Mouse (Mus musculus): ENCODE measurements around the gene Tmem174. TPM values are rescaled to one million over a fixed set of nuclear protein-coding genes. Genes with fewer than 3 reads are reported as not detected.
A peak's percentile ranks its signal among the peaks of the same experiment; 100 is the strongest.

Gene Tmem174
- polyA plus RNA-seq, 2 experiments = not detected

GRCm38 (mm10) chr13:98588951-98589501, 48.2 kb downstream of the Tmem174 start:
- WGBS (ENCODE audit: insufficient replicate concordance) = under 1% methylated on average over 35 of the region's 35 CpGs
- ATAC-seq (ENCODE audit: insufficient read depth) = no peak
- Histone ChIP-seq H3K27ac (no peak overlapping the region), H3K4me1 (replicated peaks; ENCODE audit: control insufficient read depth in 2 of 2, insufficient read depth in 2 of 2, low read length in 1 of 2) (peaks cover 0 to 2% of the 10 kb centered on the region in 2 experiments; a peak in 1 of 4 replicates), H3K9ac (replicated peaks) (no peak overlapping the region), H3K27me3 (ENCODE audit: control insufficient read depth, insufficient read depth, low read length) (peaks cover 17% of the 10 kb centered on the region), H3K4me2 (ENCODE audit: low read depth) (peak overlapping the region; percentile 42), H3K36me3 (replicated peaks; ENCODE audit: control insufficient read depth, insufficient read depth, low read depth) (no peaks in the 10 kb centered on the region), H3K4me3 (ENCODE audit: insufficient read depth in 1 of 2, low read depth in 2 of 2, low read length in 2 of 2) (no peak overlapping the region; a peak in 1 of 4 replicates), H3K9me3 (ENCODE audit: control insufficient read depth, low read length) (no peaks in the 10 kb centered on the region)
- TF ChIP-seq CTCF (IDR thresholded peaks at IDR 0.05; ENCODE audit: low read depth) (peak; percentile 88), EP300 (IDR thresholded peaks at IDR 0.05; ENCODE audit: low read depth) (no peak)
- DNase-seq (ENCODE audit: low read depth in 3 of 3, low spot score in 3 of 3) = peak; percentile 9 to 24 (median 22)

GRCm38 (mm10) chr13:98588480-98588879, 48.7 kb downstream of the Tmem174 start:
- 6% methylated on average over 12 of the region's 12 CpGs for WGBS (ENCODE audit: insufficient replicate concordance)
- TF ChIP-seq EP300 (IDR thresholded peaks at IDR 0.05; ENCODE audit: low read depth) (no peak), CTCF (IDR thresholded peaks at IDR 0.05; ENCODE audit: low read depth) (no peak)
- ATAC-seq (ENCODE audit: insufficient read depth) = no peak
- Histone ChIP-seq H3K27me3 (ENCODE audit: control insufficient read depth, insufficient read depth, low read length) (peaks cover 17% of the 10 kb centered on the region), H3K4me2 (ENCODE audit: low read depth) (peak overlapping the region; percentile 42), H3K4me3 (ENCODE audit: insufficient read depth in 1 of 2, low read depth in 2 of 2, low read length in 2 of 2) (no peak overlapping the region; a peak in 1 of 4 replicates), H3K4me1 (replicated peaks; ENCODE audit: control insufficient read depth in 2 of 2, insufficient read depth in 2 of 2, low read length in 1 of 2) (peaks cover 0 to 2% of the 10 kb centered on the region in 2 experiments; a peak in 1 of 4 replicates), H3K9ac (replicated peaks) (no peak overlapping the region), H3K27ac (no peak overlapping the region), H3K9me3 (ENCODE audit: control insufficient read depth, low read length) (no peaks in the 10 kb centered on the region), H3K36me3 (replicated peaks; ENCODE audit: control insufficient read depth, insufficient read depth, low read depth) (no peaks in the 10 kb centered on the region)
- DNase-seq (ENCODE audit: low read depth in 3 of 3, low spot score in 3 of 3) = no peak

- no peak for ATAC-seq (ENCODE audit: insufficient read depth)
- Histone ChIP-seq H3K27me3 (ENCODE audit: control insufficient read depth, insufficient read depth, low read length) (peaks cover 17% of the 10 kb centered on the region), H3K4me1 (replicated peaks; ENCODE audit: control insufficient read depth in 2 of 2, insufficient read depth in 2 of 2, low read length in 1 of 2) (peaks cover 0 to 2% of the 10 kb centered on the region in 2 experiments; a peak in 1 of 4 replicates), H3K4me3 (ENCODE audit: insufficient read depth in 1 of 2, low read depth in 2 of 2, low read length in 2 of 2) (no peak overlapping the region), H3K9me3 (ENCODE audit: control insufficient read depth, low read length) (no peaks in the 10 kb centered on the region), H3K27ac (no peak overlapping the region), H3K9ac (replicated peaks) (no peak overlapping the region), H3K4me2 (ENCODE audit: low read depth) (no peak overlapping the region), H3K36me3 (replicated peaks; ENCODE audit: control insufficient read depth, insufficient read depth, low read depth) (no peaks in the 10 kb centered on the region)
- no peak for DNase-seq (ENCODE audit: low read depth in 3 of 3, low spot score in 3 of 3)
- no peak for TF ChIP-seq EP300 (IDR thresholded peaks at IDR 0.05; ENCODE audit: low read depth)
- TF ChIP-seq CTCF (IDR thresholded peaks at IDR 0.05; ENCODE audit: low read depth) = no peak
- WGBS (ENCODE audit: insufficient replicate concordance) = 9% methylated on average over 14 of the region's 14 CpGs
These were observed 49.6 kb downstream of the Tmem174 start for GRCm38 (mm10) chr13:98587639-98588038.

GRCm38 (mm10) chr13:98586817-98587575, 50.2 kb downstream of the Tmem174 start:
- WGBS (ENCODE audit: insufficient replicate concordance) = 20% methylated on average over 17 of the region's 17 CpGs
- no peak overlapping the region for H3K4me2 ChIP-seq (ENCODE audit: low read depth)
- H3K9me3 ChIP-seq (ENCODE audit: control insufficient read depth, low read length) = no peaks in the 10 kb centered on the region
- H3K4me3 ChIP-seq (ENCODE audit: insufficient read depth in 1 of 2, low read depth in 2 of 2, low read length in 2 of 2) = no peak overlapping the region
- DNase-seq (ENCODE audit: low read depth in 3 of 3, low spot score in 3 of 3) (no peak), ATAC-seq (ENCODE audit: insufficient read depth) (no peak)
- H3K9ac ChIP-seq (replicated peaks) = no peak overlapping the region
- H3K27ac ChIP-seq = no peak overlapping the region
- H3K36me3 ChIP-seq (replicated peaks; ENCODE audit: control insufficient read depth, insufficient read depth, low read depth) = no peaks in the 10 kb centered on the region
- H3K4me1 ChIP-seq (replicated peaks; ENCODE audit: control insufficient read depth in 2 of 2, insufficient read depth in 2 of 2, low read length in 1 of 2) = peaks cover 0 to 2% of the 10 kb centered on the region in 2 experiments; a peak in 1 of 4 replicates
- TF ChIP-seq EP300 (IDR thresholded peaks at IDR 0.05; ENCODE audit: low read depth) = no peak
- no peak for TF ChIP-seq CTCF (IDR thresholded peaks at IDR 0.05; ENCODE audit: low read depth)
- peaks cover 17% of the 10 kb centered on the region for H3K27me3 ChIP-seq (ENCODE audit: control insufficient read depth, insufficient read depth, low read length)

Other genes with a start within 250 kb of the Tmem174 start
- gene Gm10320, start 145.4 kb downstream of the Tmem174 start, polyA plus RNA-seq (2012; rRNA removed) = 0.85 and 0.95 TPM in 2 replicates
- 0.96 and 1.1 TPM in 2 replicates for gene Gm10320, start 145.4 kb downstream of the Tmem174 start, polyA plus RNA-seq (2014; fragmentation: Nextera tagmentation; extraction: Ambion mirVana)
- 0.12 and 0.16 TPM in 2 replicates for gene Tmem171, start 57.4 kb upstream of the Tmem174 start, polyA plus RNA-seq (2012; rRNA removed)
- not detected in 2 replicates for gene Tmem171, start 57.4 kb upstream of the Tmem174 start, polyA plus RNA-seq (2014; fragmentation: Nextera tagmentation; extraction: Ambion mirVana)
- gene Fcho2, start 178.0 kb upstream of the Tmem174 start, polyA plus RNA-seq (2012; rRNA removed) = 11.6 and 14.3 TPM in 2 replicates
- 16.8 and 17.7 TPM in 2 replicates for gene Fcho2, start 178.0 kb upstream of the Tmem174 start, polyA plus RNA-seq (2014; fragmentation: Nextera tagmentation; extraction: Ambion mirVana)